Mouse (Mus musculus) brain, embryonic 14.5 days (tissue): ENCODE measurements around the gene Sbno2. TPM values are rescaled to one million over a fixed set of nuclear protein-coding genes. Genes with fewer than 3 reads are reported as not detected.
"Not testable (repeated sequence)": the region's sequence is repeated elsewhere in the genome, so short reads cannot be mapped to it uniquely, and the experiment has no call there.

Experiments
- DNase-seq: peaks from one replicate; pipeline ENCODE4 v3.0.0-alpha.2; 2011; ENCODE audit warnings: low read depth
- CTCF ChIP-seq: fragments of 200-500 bp; IDR thresholded peaks from 2 replicates; pipeline ENCODE4 v1.5.1; 2012; ENCODE audit warnings: inconsistent platforms, mild to moderate bottlenecking, moderate library complexity, borderline replicate concordance; ENCODE audit not compliant: insufficient read depth, insufficient read length; ENCODE audit errors: extremely low read depth
- POLR2A ChIP-seq: fragments of 200-500 bp; IDR thresholded peaks from 2 replicates; pipeline ENCODE4 v1.6.1; 2012; ENCODE audit warnings: mild to moderate bottlenecking, inconsistent platforms, borderline replicate concordance; ENCODE audit not compliant: poor library complexity, insufficient read depth, insufficient read length, severe bottlenecking; ENCODE audit errors: extremely low read depth
- polyA plus RNA-seq: library from polyadenylated mRNA; depleted of rRNA; stranded (reverse); fragments of >200 nt; gene quantifications from 2 replicates; pipeline ENCODE4 v1.2.3, GENCODE M21; 2012

Gene Sbno2
- polyA plus RNA-seq, 1 experiment = 31.1 TPM

DNA sequence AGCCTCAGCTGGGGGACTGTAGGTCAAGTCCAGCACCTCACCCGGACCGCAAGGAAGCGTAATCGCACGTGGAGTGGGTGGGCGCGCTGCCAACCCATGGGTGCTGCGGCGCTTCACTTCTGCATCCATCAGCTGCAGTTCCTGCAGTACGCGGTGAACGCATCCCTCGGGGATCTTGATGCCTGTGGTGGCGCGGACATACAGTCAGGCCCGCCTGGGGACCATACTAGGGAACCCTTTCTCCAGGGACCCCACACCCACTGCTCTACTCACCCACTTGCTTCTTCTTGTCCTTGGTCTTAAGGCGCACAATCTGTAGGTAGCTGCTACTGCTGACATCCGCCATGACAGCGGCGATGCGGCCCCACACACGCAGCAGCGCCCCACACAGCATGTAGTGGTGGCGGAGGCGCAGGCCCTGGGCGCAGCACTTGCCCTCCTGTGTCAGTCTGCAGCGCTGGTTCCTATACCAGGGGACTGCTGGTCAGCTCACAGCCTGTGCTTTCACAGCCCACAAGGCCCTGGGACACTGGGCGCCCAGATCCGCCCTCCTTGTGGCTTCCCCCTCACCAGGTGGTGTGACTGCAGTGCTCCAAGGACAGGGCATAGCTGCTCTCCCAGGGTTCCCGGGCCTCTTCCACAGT lies 47.6 kb downstream of the Sbno2 start:
- TF ChIP-seq POLR2A = no peak
- TF ChIP-seq CTCF = no peak
- no peak for DNase-seq

DNA sequence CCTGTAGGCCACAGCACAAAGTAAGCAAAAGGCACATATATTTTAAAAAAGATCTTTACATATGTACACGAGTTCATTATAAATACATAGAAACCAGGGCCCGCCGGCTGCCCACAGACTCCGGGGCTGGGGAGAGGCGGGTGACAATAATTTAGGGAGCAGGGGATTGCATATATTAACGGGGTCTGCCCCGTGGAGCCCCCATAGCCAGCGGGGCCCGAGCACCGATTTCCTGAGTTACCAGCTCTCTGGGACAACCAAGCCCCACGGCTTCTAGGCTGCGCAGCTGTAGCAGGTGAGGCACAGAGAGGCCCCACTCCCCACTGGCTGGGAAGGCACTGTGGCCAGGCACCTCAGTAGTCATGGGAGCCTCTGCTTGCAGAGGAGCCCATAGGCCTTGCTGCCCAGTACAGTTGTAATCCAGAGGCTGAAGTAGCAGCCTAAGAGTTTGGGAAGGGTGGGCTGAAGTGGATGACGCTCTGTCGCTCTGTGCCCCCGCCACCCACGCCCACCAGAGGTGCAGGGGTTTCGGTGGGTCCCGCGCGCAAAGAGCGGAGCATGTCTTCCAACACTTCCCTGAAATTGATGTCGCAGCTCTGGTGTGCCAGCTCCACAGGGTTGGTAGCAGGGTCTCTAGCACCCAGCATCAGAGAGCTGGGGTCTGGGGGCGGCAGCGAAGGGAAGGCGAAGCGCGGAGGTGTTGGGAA lies 48.2 kb downstream of the Sbno2 start:
- TF ChIP-seq POLR2A (no peak), CTCF (no peak)
- DNase-seq = no peak

DNA sequence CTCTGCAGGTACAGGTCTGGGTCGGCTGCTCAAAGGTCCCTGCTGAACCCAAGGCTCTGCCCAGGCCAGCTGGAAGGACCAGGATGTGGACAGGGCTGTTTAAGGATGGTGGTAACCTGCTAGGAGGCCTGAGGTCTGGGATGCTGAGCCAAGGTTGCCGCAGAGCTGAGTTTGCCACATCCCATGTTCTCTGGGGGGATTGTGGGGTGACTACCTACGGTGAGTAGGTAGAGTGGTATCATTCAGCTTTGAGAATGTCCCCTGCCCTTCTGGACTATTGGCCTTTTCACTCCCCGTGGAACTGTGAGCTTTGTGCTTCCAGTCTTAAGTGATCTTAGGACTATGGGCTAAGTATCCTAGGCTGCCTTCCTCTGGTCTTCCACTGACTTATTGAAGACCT lies 48.9 kb downstream of the Sbno2 start:
- no peak for DNase-seq
- no peak for TF ChIP-seq CTCF
- TF ChIP-seq POLR2A = no peak

DNA sequence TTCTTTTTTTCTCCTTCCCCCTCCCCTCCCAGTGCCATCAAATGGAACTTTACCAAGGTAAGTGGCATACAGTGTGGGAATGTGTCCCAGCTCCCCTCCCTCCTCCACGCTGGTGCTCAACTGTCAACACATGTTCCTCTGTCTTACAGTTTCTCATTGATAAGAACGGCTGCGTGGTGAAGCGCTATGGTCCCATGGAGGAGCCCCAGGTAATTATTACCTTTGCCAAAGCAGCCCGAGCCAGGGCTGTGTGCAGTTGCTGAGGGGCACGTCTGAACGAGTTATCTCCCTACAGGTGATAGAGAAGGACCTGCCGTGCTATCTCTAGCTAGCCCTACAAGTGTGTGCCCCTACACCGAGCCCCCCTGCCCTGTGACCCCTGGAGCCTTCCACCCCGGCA lies 49.5 kb downstream of the Sbno2 start:
- TF ChIP-seq POLR2A = no peak
- no peak for TF ChIP-seq CTCF
- DNase-seq = no peak

DNA sequence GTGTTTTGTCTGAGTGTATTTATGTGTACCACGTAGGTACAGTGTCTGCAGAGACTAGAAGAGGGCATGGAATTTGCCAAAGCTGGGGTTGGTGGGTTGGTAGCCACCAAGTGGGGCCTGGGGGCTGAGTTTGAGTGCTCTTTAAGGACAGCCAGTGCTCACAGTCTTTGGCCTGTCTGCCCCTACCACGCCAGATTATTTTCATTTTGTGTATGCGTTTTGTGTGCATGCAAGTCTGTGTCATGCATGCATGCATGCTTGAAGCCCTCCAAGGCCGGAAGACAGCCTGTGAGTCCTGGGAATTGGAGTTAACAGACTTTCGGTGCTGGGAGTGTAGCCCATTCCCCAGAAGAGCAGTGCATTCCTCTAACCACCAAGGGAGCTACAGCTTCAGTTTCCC lies 50.0 kb downstream of the Sbno2 start:
- TF ChIP-seq POLR2A = no peak
- TF ChIP-seq CTCF = no peak
- no peak for DNase-seq

DNA sequence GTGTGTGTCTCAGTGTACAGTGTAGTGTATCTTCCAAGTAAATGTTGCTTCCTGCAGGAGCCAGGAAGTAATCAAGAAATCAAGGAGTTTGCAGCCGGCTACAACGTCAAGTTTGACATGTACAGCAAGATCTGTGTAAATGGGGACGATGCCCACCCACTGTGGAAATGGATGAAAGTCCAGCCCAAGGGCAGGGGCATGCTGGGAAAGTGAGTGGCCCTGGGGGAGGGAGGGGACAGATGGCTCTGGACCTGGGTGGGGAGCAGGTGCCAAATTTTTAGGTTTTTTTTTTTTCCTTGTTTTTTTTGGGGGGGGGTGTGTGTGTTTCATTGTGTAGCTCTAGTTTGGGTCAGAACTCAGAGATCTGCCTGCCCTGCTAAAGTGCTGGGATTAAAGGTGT lies 50.5 kb downstream of the Sbno2 start:
- not testable (repeated sequence) for DNase-seq

DNA sequence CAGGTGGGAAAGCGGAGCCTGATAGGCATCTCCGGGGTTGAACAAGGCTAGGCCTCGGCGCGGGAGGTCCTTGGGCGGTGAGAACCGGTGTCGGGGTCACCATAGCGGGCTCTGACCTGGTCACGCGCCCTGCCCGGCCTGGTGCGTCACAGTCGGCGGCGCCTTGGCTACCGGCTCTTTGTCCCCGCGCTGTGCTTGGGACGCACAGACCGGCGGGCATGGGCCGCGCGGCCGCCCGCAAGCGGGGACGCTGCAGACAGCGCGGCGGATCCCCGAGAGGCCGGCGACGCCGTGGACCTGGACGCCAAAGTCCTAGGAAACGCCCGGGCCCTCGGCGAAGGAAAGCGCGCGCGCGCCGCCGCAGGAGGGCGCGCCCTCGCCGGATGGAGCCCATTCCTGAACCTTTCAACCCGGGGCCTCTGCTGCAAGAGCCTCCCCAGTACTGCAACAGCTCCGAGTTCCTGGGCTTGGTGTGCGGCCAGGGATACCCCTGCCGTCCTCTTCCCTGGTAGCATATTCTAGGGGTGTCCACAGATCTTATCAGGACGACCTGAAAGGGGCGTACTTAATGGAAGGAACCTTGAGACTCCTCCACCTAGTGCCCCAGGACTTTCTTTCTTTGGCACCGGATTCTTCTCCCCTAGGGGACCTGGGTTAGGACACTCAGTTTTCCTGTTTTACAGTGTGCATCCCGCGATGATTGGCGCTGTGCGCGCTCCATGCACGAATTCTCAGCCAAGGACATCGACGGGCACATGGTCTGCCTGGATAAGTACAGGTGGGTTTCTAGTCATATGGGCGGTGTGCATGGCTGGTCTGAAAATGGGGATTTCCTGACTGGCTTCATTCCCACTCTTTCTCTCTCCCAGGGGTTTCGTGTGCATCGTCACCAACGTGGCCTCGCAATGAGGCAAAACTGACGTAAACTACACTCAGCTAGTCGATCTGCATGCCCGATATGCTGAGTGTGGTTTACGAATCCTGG lies 51.2 kb downstream of the Sbno2 start:
- no peak for TF ChIP-seq CTCF
- TF ChIP-seq POLR2A = 0 out of 2 replicates have a peak, but pooled peaks have one; percentile 9
- peak; percentile 73 for DNase-seq

DNA sequence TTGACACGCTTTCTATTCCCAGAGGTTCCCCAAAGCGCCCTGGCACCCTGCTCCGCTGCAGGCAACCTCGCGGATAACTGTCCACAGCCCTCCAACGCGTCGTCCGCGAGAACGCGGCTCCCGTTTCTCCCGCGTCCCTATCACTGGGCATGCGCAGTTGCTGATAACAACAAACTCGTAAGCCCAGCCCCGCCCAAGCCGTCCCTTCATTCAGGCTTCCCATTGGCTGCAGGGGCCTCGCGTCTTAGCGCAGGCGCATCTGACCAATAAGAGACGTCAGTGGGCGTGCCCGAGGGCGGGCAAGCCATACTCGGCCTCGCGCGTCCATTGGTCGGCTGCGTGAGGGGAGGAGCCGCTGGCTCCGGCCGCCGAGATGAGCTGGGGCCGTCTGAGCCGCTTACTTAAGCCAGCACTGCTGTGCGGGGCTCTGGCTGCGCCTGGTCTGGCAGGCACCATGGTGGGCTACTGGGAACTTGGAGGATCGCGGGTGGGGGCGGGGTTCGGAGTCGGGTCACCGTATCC lies 52.1 kb downstream of the Sbno2 start:
- DNase-seq = peak; percentile 100
- TF ChIP-seq CTCF (no peak), POLR2A (peak; percentile 85; the same call in 1 of the 2 replicates)

DNA sequence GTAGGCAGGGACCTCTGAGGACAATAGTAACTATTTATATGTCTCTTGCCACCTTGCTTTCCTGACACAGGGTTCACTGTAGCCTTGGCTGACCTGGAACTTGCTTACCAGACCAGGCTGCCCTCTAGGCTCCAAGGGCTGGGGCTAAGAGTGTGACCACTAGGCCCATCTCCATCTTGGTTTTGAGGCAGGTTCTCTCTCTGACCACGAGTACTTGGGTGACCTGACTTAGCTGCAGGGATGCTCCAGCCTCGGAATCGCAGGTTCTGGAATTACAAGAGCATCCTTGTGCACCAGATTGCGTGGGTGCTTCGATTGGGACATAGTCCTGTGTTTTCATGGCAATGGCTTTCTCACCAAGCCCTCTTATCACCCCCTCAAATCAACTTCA lies 53.0 kb downstream of the Sbno2 start:
- TF ChIP-seq CTCF (no peak), POLR2A (no peak)
- DNase-seq = no peak

DNA sequence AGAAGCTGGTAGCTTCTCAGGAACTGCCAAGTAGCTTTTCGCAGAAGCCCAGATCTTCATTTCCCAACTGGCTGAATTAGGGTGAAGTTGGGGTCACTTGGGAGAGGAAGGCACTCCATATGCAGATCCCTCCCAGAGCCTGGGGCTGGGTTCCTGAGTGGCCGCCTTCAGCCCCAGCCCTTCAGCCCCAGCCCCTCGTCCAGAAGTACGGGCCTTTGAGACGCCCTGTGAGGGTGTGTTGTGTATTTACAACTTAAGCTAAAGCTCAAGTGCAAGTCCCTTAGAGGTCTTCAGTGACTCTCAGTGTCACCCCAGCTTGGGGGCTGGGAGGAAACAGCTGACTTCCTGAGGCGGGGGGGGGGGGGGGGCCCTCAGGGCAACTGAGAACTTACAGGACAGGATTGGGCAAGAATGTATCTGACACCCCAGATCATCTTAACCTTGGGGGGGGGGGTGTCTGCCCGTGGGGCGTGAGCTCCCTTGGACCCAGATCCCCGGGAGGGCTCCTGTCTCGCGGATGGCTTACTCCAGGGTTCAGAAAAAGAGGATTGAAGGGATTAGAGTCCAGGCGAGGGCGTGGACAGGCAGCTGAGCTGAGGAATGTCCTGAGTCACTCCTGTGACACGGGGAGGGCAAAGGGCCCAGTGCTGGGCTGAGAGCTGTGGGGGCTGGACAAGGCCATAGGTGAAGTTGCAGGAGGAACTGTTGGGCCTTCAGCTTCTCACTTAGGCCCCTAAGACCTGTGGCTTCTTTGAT lies 53.6 kb downstream of the Sbno2 start:
- no peak for DNase-seq
- TF ChIP-seq CTCF (no peak), POLR2A (no peak)

DNA sequence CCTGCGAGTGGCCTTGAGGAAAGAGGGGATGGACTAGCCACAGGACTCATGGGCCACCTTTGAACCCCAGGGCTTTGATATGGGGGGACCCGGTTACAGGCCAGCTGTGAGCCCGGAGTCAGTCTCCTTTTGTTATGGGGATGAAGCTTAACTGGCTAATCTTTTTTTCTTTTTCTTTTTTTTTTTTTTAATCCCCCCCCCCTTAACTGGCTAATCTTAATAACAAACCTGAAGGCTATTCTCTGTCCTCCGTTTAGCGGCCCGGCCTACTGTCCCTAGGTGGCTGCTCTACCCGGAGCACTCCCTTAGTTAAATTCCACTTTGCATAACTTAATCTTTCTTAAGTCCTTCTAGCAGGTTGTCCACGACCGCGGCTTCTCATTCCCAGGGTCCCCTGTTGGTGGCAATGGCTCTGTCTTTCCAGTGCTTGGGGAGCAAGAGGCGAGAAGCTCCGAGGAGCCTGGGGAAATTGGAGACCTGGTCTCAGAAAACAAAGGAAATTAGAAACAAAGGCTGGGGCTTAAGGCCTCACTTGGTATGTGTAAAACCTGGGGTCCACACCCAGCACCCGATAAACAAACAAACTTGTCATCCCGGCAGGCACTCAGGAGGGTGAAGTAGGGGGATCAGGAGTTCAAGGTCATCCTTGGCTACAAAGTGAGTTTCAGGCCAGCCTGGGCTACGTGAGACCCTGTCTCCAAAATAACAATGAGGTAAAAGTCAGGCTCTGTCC lies 54.3 kb downstream of the Sbno2 start:
- no peak for DNase-seq
- TF ChIP-seq CTCF (no peak), POLR2A (no peak)
